Mouse (Mus musculus) MN1 (cell line): ENCODE data around the gene Ssr4.
A peak's percentile ranks its signal among the peaks of the same experiment; 100 is the strongest.

Source experiments
- DNase-seq: peaks from one replicate; pipeline ENCODE4 v3.0.0-alpha.2; 2016; ENCODE audit warnings: low spot score

The Ssr4 gene

DNA sequence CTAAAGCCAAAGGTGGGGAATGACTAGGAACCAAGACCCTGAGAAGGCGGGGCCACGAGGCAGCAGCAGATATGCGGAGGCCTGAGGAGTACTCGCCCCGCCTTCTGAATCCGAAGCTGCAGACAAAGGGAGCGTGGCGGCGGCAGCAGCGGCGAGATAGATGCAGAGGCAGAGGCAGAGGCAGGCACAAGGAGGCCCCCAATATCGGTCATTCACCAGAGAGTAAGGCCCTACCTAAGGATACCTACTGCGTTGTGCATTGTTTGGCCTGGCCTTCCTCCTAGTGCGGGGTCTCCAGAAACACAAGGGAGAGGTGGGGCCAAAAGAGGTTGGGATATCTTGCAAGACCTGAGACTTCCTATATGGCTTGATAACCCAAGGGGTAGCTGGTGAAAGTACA is 28.2 kb downstream of the Ssr4 start:
- no peak for DNase-seq

DNA sequence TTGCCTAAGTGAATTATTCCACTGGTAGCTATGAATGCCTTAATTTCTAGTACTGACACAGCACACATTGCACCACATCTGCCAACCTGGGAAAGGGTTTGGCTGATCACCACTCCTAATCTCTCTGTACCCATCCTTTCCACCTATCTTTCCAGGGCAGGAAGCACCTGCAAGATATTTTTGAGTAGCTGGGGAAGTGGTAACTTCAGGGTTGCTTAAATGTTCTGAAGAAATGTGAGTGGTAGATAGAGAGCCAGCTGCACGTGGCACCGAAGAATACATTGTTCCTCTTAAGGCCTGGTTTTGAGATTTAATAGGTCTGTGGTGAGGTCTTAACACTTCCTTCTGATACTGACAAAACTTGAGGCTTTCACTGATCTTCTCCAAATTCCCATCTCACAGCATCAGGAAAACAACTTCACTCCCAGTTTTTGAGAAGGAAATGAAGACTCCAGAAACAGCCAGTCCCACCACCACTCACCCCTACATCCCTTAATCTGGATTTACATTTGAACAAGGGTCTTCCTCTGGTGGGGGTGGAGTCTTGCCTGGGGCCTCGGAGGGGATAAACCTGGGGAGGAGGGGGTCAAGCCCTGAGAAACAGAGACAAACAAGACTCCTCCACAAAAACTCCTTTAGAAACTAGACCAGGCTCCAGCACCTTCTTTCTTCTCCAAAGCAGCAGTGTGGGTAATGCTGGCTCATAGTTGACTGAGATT is 29.9 kb downstream of the Ssr4 start:
- DNase-seq, result no peak

DNA sequence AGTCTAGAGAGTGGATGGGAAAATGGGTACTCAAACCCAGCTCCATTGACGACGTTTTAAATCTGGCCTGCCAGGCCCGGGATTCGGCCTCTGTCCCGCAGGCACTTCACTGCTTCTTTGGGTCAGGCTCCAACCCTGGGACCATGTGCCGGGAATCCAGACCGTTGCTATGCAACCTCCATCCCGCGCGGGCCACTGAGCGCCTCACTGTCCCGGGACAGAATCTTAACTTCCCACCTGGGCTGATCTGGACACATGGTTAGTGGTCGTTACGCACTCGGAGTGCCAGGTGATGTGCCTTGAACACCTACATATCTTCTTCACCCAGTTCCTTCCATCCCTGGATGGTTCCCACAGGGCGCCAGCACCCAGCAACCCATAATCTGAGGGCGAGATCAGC is 36.9 kb downstream of the Ssr4 start:
- no peak for DNase-seq

DNA sequence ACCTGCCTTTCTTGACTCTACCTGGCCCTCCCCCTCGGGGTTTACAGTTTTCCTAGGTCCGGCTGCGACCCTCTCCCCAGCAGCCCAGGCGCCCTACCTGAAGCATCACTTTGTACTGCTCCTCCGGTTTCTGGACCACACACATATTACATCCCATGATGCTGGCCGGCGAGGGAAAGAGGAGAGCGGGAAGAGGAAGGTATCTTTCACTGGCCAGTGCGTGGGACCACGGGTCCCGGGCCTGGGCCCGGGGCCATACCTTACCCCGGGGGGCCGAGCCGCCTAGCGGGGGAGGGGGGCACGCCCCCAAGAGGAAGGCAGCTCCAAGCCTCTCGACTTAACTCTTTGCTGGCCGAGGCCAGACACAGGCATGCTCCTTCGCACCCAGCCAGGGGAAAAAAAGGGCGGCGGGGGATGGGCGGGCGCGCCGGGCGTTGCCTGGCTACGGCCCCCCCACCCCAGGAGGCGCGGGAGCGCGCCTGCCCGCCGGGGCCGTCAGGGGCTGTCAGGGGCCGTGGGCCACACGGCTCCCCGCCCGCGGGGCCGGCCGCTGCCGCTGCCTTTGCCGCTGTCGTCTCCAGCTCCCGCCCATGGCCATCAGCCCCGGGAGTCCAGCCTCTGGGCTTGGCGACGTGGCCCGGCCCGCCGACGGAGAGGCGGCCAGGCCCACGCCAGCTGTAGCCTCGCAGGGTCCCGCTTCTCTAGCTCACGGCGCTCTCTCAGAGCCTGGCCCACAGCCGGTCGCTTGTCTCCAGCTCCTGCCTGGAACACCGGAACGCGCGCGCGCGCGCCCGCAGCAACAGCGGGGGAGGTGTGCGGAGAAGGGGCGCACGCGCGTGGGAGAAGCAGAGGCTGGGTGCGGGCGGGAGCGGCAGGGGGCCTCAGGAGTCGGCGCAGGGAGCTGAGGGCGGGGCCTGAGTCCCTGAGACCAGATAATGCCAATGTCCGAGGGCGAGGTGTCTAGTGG is 37.6 kb downstream of the Ssr4 start, which contains the start of gene Pdzd4:
TSS of gene Pdzd4 (minus strand) at position 785 of the 967 bp plus-strand sequence.
- peak; percentile 78 for DNase-seq

DNA sequence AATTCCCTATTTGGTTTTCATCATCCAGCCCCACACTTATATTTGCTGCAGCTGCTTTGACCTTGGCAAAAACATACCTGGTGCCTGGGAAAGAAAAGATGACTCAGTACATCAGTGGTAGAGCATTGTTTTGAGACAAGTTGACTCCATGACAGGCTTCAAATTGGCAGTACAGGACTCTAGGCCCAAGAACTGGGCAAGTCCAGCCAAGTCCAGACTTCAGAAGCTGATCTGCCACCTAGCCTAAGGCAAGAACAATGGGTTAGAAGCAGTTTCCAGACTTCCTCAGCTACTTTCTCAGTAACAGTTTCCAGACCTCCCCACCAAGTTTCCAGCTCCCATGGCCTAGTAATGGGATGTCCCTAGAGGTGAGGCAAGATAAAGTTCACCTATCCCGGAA is 48.9 kb downstream of the Ssr4 start:
- DNase-seq, result no peak

DNA sequence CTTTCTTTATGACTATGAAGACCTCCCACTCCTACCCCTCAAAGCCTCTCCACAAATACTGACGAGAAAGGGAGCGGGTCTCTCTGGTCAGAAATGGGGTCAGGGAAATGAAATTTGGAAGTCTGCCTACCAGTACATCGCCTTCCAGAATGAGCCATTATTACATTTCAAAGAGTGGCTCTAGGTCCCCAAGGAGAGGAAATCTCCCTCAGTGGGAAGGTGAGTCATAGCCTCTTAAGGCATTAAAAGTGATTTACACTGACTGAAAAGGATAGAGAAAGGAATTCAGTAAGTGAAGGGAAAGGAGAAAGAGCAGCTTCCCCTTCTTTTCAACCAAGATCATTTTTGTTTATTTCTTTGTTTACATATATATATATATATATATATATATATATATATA is 49.9 kb downstream of the Ssr4 start:
- peak; percentile 73 for DNase-seq
